Mouse (Mus musculus) liver, adult 10 weeks (tissue): ENCODE results near the gene Fscn2. TPM values are rescaled to one million over a fixed set of nuclear protein-coding genes. Genes with fewer than 3 reads are reported as not detected.

Experiments
- polyA plus RNA-seq: library from polyadenylated mRNA; stranded (reverse); fragments of 350-450 nt; fragmentation: Illumina TruSeq; extraction: RNeasy Lipid Tissue Mini Kit (QIAGEN cat#74804); gene quantifications from one replicate; pipeline ENCODE4 v1.2.3, GENCODE M21; 2014; ENCODE audit warnings: low read depth, low replicate concordance

The Fscn2 gene
- not detected for polyA plus RNA-seq

DNA sequence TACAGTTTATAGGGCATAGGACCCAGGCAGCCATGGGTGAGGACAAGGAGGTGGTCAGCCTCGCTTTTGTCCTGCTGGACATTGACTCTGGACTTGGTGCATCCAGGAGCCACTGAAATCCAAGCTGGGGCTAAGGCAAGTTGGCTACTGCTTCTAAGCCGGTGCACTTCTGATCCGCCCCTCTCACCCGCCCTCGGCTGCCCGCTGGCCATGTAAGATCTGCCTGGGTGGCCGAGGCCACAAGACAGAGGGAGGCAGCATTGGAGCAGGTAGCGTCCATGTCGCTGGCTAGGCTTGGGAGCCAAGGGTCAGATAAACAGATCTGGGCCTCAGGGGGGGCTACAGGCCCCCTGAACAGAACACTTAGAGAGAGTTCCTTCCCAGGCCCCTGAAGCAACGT lies at the start of gene Fscn2:
Gene Fscn2, plus strand, starts transcription at position 240 of the 400 bp plus-strand sequence.

GRCm38 (mm10) chr11:120347791-120348683 lies 13.3 kb upstream of the Fscn2 start, which contains the start of gene Actg1:
TSS of gene Actg1 (minus strand) at chr11:120348542.

GRCm38 (mm10) chr11:120378611-120379540 lies 17.5 kb downstream of the Fscn2 start, which contains the start of gene Faap100:
TSS of gene Faap100 (minus strand) at chr11:120378764.

Other genes starting within 250 kb of the Fscn2 start
- 2.5 TPM for gene Slc38a10, start 210.2 kb upstream of the Fscn2 start, polyA plus RNA-seq
- 0.66 TPM for gene Bahcc1, start 128.6 kb upstream of the Fscn2 start, polyA plus RNA-seq
- 121 TPM for gene Actg1, start 13.0 kb upstream of the Fscn2 start, polyA plus RNA-seq
- gene Faap100, start 17.2 kb downstream of the Fscn2 start, polyA plus RNA-seq = not detected
- gene Nploc4, start 76.2 kb downstream of the Fscn2 start, polyA plus RNA-seq = 20.5 TPM
- not detected for gene Tspan10, start 81.1 kb downstream of the Fscn2 start, polyA plus RNA-seq
- gene Pde6g, start 92.0 kb downstream of the Fscn2 start, polyA plus RNA-seq = not detected
- 0.56 TPM for gene Oxld1, start 96.5 kb downstream of the Fscn2 start, polyA plus RNA-seq
- 5.4 TPM for gene Ccdc137, start 96.6 kb downstream of the Fscn2 start, polyA plus RNA-seq
- gene Arl16, start 106.1 kb downstream of the Fscn2 start, polyA plus RNA-seq = 6.2 TPM
- 8.1 TPM for gene Mrpl12, start 123.1 kb downstream of the Fscn2 start, polyA plus RNA-seq
- 5.5 TPM for gene Slc25a10, start 130.3 kb downstream of the Fscn2 start, polyA plus RNA-seq
- 16.2 TPM for gene Gcgr, start 169.2 kb downstream of the Fscn2 start, polyA plus RNA-seq
- gene Mcrip1, start 188.2 kb downstream of the Fscn2 start, polyA plus RNA-seq = 1.0 TPM
- not detected for gene Ppp1r27, start 189.6 kb downstream of the Fscn2 start, polyA plus RNA-seq
- gene P4hb, start 211.7 kb downstream of the Fscn2 start, polyA plus RNA-seq = 507 TPM
- 9.6 TPM for gene Arhgdia, start 220.1 kb downstream of the Fscn2 start, polyA plus RNA-seq
- gene Alyref, start 236.8 kb downstream of the Fscn2 start, polyA plus RNA-seq = 8.3 TPM
- gene Anapc11, start 236.9 kb downstream of the Fscn2 start, polyA plus RNA-seq = 5.2 TPM
- gene Npb, start 246.9 kb downstream of the Fscn2 start, polyA plus RNA-seq = not detected